Mouse (Mus musculus): ENCODE measurements at regions not wholly inside any gene's neighbourhood (a gene's known extent, or its start where the extent isn't known, plus 50 kb on each side); places are given as distances from the start of the nearest gene placed in this dataset.

DNA sequence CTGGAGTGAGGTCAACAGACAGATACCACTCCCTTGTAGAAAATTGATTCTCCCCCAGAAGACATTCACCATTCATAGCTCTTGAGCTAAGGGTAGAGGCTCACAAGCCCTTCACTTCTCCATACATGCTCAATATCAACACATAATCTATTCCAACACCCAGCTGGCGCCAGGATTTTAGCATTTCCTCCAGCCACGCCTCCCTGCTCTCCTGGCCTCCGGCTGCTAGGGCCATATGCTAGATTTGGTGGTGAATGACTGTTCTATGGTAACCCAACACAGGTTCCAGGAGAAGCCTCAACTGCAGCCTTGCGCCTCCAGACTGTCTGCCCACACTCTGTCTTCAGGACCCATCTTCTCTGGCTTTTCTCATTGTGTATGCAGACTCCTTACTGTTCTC, 197.9 kb downstream of the Gm11011 start:
- H3K4me3 ChIP-seq, result no peak overlapping the region
- 58% methylated on average over 4 of the region's 4 CpGs for WGBS (ENCODE audit: insufficient replicate concordance)
- no peaks in the 10 kb centered on the region for H3K4me1 ChIP-seq

DNA sequence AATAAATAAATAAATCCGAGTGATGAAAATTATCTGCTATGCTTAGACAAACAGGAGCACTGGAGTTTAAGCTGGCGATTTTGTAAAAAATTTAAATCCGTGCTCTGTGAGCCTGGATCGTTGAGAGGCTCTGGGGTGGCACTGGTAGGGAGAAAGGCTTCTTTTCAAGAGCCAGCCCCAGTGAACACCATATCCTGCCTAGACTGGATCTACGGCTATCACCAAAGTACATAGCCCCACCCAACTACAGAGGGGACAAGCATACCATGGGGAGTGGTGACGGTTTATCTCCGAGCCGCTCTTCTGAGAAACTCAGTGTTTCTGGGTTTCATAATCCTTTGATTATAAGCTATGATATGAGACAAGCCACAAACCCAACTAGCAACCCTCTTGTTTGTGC, 199.0 kb downstream of the Gm11011 start:
- Histone ChIP-seq H3K9ac (no peak overlapping the region), H3K4me2 (no peak overlapping the region), H3K9me3 (replicated peaks) (0 out of 2 replicates have a peak, but pooled peaks cover 7% of the 10 kb centered on the region), H3K36me3 (no peaks in the 10 kb centered on the region), H3K27me3 (replicated peaks) (no peaks in the 10 kb centered on the region), H3K27ac (no peak overlapping the region), H3K4me1 (no peaks in the 10 kb centered on the region), H3K4me3 (no peak overlapping the region)
- WGBS (ENCODE audit: insufficient replicate concordance), result 75% methylated on average over 8 of the region's 8 CpGs
- no peak for ATAC-seq

More for the DNA sequence above, 197.9 kb downstream of the Gm11011 start:
- no peak overlapping the region for H3K4me2 ChIP-seq
- no peaks in the 10 kb centered on the region for H3K36me3 ChIP-seq
- H3K9ac ChIP-seq, result no peak overlapping the region
- H3K9me3 ChIP-seq (replicated peaks), result 0 out of 2 replicates have a peak, but pooled peaks cover 7% of the 10 kb centered on the region
- no peak overlapping the region for H3K27ac ChIP-seq
- ATAC-seq, result no peak
- H3K27me3 ChIP-seq (replicated peaks), result no peaks in the 10 kb centered on the region

DNA sequence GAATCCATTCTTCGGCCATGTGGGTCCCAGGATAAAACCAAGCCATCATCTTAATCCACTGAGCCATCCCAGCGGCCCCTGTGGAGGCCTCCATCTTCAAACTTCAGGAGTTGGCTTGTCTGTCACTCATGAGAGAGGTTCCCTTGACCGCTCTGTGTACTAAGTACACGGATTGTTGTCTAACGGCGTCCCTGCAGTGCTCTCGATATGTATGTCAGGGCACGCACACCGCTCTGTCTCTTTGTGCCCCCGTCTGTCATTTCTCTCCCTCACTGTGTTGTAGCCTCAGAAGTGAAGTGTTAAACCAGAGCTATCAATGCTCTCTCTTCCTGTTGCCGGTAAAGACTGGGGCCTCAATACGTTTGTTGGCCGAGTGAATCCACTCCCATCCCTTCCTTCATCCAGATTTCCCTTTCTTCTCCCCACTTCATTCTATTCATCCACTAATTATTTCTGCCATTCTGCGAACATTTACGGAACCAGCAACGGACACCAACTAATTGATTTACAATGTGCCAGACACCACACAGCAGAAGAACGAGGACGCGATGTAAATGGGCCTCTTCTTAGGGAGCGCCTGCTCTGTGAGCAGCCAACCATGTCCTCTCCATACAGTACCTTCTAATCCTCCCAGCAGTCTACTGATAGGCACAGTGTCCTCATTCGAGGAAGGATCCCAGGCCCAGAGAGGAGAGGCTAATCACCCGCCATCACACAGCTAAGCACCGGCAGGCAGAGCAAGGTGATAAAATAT, 199.6 kb downstream of the Gm11011 start:
- Histone ChIP-seq H3K27me3 (replicated peaks) (no peaks in the 10 kb centered on the region), H3K9ac (no peak overlapping the region), H3K36me3 (no peaks in the 10 kb centered on the region), H3K9me3 (replicated peaks) (0 out of 2 replicates have a peak, but pooled peaks cover 7% of the 10 kb centered on the region), H3K4me1 (no peaks in the 10 kb centered on the region), H3K4me3 (no peak overlapping the region), H3K4me2 (no peak overlapping the region), H3K27ac (no peak overlapping the region)
- 73% methylated on average over 23 of the region's 23 CpGs for WGBS (ENCODE audit: insufficient replicate concordance)
- ATAC-seq, result no peak

DNA sequence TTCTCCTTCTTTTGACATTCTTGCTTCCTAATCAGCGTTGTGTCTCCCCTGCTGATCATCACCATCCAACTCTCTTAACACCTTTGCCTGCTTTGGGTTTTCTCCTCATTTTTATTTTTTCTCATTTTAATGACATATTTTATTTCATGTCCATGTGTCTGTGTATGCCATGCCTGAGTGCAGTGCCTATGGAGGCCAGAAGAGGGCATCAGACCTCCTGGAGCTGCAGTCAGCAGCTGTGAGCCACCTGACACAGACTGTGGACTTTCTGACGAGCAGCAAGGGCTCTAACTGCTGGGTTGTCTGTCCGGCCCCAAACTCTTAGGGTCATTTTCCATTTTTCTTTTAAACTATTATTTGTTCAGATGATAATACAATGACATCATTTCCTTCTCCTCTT, 203.8 kb downstream of the Gm11011 start:
- 65% methylated on average over 3 of the region's 3 CpGs for WGBS (ENCODE audit: insufficient replicate concordance)
- H3K27ac ChIP-seq, result no peak overlapping the region
- no peaks in the 10 kb centered on the region for H3K4me1 ChIP-seq
- no peak for ATAC-seq
- no peaks in the 10 kb centered on the region for H3K36me3 ChIP-seq
- H3K9me3 ChIP-seq (replicated peaks), result 0 out of 2 replicates have a peak, but pooled peaks cover 12% of the 10 kb centered on the region
- no peak overlapping the region for H3K4me3 ChIP-seq
- no peaks in the 10 kb centered on the region for H3K27me3 ChIP-seq (replicated peaks)
- no peak overlapping the region for H3K4me2 ChIP-seq
- no peak overlapping the region for H3K9ac ChIP-seq

DNA sequence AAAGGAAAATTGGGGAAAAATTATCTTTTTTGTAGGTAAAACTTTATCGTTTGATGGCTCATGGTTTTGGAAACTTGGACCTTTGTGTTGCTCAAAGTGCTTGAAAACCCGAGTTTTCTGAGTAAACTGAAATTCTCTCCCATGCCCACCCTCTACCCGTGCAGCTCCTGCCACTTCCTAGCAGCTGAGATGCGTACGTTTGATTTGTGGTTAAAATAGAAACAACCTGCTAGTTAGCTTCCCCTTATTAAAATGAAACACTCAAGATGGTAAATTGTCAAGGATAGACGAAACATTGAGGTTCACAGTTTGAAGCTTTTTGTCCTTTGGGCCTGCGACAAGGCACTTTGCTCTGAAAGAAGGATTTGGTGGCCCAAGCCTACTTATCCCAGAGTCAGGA, 214.5 kb downstream of the Gm11011 start:
- Histone ChIP-seq H3K4me1 (no peaks in the 10 kb centered on the region), H3K4me3 (no peak overlapping the region), H3K27ac (no peak overlapping the region), H3K9me3 (replicated peaks) (peaks cover 9% of the 10 kb centered on the region; the same call in 1 of the 2 replicates), H3K36me3 (no peaks in the 10 kb centered on the region), H3K27me3 (replicated peaks) (no peaks in the 10 kb centered on the region), H3K4me2 (no peak overlapping the region), H3K9ac (no peak overlapping the region)
- no peak for ATAC-seq
- WGBS (ENCODE audit: insufficient replicate concordance), result 62% methylated on average over 7 of the region's 7 CpGs

DNA sequence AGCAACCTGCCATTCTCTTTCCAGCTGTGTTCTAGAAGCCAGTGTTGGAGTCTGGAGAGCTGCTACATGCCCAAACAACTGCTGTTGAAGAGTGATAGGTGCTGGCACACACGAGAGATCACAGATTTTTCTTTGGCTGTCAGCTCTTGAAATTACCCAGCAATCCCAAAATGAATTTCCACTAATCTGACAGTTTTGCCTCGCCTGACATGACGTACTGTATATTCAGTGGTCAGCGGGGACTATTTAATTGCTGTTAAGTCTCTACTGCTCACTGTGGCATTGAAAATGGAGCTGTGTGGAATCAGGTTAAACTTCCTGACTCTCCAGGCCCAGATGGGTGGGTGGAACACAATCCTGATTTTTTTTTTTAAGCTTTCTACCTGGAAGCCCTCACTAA, 222.5 kb downstream of the Gm11011 start:
- H3K4me3 ChIP-seq, result no peak overlapping the region
- no peaks in the 10 kb centered on the region for H3K36me3 ChIP-seq
- H3K9ac ChIP-seq, result no peak overlapping the region
- ATAC-seq, result no peak
- H3K4me2 ChIP-seq, result no peak overlapping the region
- H3K9me3 ChIP-seq (replicated peaks), result peaks cover 7% of the 10 kb centered on the region; the same call in 1 of the 2 replicates
- no peak overlapping the region for H3K27ac ChIP-seq
- 61% methylated on average over 4 of the region's 4 CpGs for WGBS (ENCODE audit: insufficient replicate concordance)
- no peaks in the 10 kb centered on the region for H3K4me1 ChIP-seq
- no peaks in the 10 kb centered on the region for H3K27me3 ChIP-seq (replicated peaks)

DNA sequence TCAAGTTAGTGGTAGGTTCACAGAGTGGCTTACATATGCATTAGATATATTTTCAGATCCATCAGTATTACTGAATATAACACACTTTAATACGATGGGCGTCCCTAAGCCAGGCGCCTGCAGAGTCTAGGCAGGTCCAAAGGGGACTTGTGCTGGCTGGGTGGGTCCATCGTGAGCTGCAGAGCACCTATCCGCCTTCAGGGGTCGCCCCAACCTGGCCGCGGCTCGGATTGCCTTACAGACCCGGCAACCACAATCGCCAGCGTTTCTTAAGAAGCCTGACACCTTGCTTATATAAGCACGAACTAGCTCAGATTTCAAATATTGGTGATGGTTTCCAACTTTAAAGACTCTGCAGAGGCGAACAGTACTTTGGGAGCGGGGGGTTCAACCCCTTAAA, 227.3 kb downstream of the Gm11011 start:
- H3K27ac ChIP-seq, result no peak overlapping the region
- ATAC-seq, result no peak
- H3K9me3 ChIP-seq (replicated peaks), result peaks cover 7% of the 10 kb centered on the region; the same call in 1 of the 2 replicates
- WGBS (ENCODE audit: insufficient replicate concordance), result 13% methylated on average over 15 of the region's 15 CpGs
- H3K4me3 ChIP-seq, result no peak overlapping the region
- peak overlapping the region; percentile 24 for H3K4me2 ChIP-seq
- H3K36me3 ChIP-seq, result no peaks in the 10 kb centered on the region
- H3K4me1 ChIP-seq, result no peaks in the 10 kb centered on the region
- H3K27me3 ChIP-seq (replicated peaks), result no peaks in the 10 kb centered on the region
- no peak overlapping the region for H3K9ac ChIP-seq

DNA sequence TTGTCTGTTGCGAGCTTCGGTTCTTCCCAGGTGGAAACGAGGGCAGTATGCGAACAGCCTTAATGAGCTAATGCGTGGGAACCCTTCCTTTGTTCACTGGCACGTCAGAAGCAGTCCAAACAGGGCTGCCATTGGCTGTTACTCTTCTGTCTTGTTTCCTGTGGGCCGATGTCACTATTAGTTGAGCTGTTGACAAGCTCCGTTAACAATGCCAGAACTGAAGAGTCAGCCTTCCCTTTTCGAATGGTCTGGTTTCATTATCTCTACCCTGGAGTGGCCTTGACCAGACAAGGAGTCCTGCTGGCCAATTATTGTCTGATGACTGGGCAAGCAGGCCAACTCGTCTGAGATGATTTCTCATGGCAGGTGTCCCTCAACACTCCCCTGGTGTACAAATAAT, 230.1 kb downstream of the Gm11011 start:
- no peaks in the 10 kb centered on the region for H3K36me3 ChIP-seq
- 58% methylated on average over 10 of the region's 10 CpGs for WGBS (ENCODE audit: insufficient replicate concordance)
- H3K4me3 ChIP-seq, result no peak overlapping the region
- no peak overlapping the region for H3K4me2 ChIP-seq
- H3K4me1 ChIP-seq, result no peaks in the 10 kb centered on the region
- H3K27me3 ChIP-seq (replicated peaks), result no peaks in the 10 kb centered on the region
- no peak overlapping the region for H3K9ac ChIP-seq
- H3K9me3 ChIP-seq (replicated peaks), result no peaks in the 10 kb centered on the region
- ATAC-seq, result no peak
- no peak overlapping the region for H3K27ac ChIP-seq

DNA sequence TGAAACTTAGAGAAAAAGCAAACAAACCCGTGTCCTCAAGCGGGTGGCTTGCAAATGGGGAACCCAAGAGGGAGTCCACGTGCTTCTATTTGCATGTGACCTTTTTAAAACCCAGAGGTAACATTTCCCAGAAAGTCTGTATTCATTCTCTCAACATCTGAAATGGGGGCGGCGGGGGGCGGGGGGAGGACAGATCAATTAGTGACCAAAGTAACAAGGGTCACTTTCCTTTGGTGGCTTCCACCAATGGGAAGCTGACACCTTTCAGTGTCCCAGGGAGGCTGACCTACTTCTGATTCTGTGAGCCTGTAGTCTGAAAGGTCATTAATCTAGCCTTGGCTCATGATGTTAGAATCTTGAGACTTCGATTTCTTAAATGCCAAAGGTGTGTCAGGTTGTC, 236.0 kb downstream of the Gm11011 start:
- Histone ChIP-seq H3K27ac (no peak overlapping the region), H3K9me3 (replicated peaks) (peaks cover 10% of the 10 kb centered on the region), H3K4me3 (no peak overlapping the region), H3K9ac (no peak overlapping the region), H3K4me1 (no peaks in the 10 kb centered on the region), H3K27me3 (replicated peaks) (no peaks in the 10 kb centered on the region), H3K4me2 (no peak overlapping the region), H3K36me3 (no peaks in the 10 kb centered on the region)
- no peak for ATAC-seq
- WGBS (ENCODE audit: insufficient replicate concordance), result 69% methylated on average over 7 of the region's 7 CpGs

DNA sequence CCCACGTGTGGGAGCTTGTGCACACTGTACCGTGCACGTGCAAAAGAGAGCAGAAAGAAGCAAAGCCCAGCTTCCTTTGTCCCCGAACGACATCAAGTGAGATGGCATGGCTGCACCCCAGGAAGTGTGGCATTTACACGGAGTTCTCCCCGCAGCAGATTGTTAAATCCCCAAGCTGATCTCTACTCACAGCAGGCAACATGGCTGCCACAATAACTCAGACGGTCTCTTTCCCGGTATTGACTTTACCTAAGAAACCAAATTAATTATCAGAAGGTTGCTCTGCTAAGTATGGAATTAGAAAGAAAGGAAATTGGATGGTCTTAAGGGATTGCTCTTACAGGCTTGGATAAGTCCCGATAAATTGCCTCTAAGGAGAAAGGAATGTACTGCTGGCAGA, 241.4 kb downstream of the Gm11011 start:
- Histone ChIP-seq H3K9me3 (replicated peaks) (peaks cover 26% of the 10 kb centered on the region), H3K9ac (no peak overlapping the region), H3K27me3 (replicated peaks) (no peaks in the 10 kb centered on the region), H3K27ac (no peak overlapping the region), H3K4me3 (no peak overlapping the region), H3K4me2 (no peak overlapping the region), H3K4me1 (no peaks in the 10 kb centered on the region), H3K36me3 (no peaks in the 10 kb centered on the region)
- 51% methylated on average over 10 of the region's 10 CpGs for WGBS (ENCODE audit: insufficient replicate concordance)
- ATAC-seq, result no peak

DNA sequence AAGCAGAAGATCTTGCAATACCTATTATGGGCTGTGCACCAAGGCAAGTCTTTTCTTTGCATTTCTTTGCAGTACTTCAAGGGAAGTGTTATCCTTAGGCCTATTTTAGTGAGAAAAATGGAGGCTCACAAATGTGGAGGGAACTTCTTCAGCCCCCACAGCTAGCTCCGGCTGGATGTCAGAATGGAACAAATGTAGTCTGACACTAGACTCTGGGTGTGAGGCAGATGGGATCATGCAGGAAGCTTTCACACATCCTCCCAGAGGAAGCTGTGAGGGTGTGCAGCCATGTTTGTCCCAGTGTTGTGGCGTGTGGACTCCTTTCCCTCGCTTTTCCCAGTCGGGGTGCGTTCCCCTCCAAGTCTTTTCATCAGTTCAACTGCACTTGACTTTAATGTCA, 268.0 kb downstream of the Gm11011 start:
- Histone ChIP-seq H3K9ac (no peak overlapping the region), H3K9me3 (replicated peaks) (no peaks in the 10 kb centered on the region), H3K36me3 (no peaks in the 10 kb centered on the region), H3K4me2 (no peak overlapping the region), H3K27ac (no peak overlapping the region), H3K27me3 (replicated peaks) (no peaks in the 10 kb centered on the region), H3K4me3 (no peak overlapping the region), H3K4me1 (no peaks in the 10 kb centered on the region)
- no peak for ATAC-seq
- WGBS (ENCODE audit: insufficient replicate concordance), result 72% methylated on average over 5 of the region's 5 CpGs

DNA sequence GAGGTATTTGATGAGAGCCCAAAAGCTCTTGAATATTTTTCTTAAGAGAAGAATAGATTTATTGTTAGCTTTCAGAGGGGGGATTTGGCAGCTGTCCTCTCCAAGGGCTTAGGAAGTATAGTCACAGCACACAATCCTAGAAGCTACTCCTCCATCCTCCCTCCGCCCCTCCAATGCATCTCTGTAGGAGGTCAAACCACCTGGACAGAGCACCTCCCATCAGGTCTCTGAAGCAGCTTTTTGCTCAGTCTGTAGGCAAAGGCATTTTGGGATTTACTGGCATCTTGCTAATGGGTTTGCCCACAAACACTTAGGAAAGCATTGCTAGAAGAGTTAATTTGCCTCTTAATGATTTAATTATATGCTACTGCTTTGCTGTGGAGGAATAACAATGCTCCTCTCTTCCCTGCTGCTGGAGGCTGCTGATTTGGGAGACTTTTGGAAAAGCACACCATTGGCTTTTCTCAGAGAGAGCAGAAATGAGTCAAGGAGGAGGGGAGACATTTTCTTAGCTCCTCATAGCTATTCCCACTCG, 273.1 kb downstream of the Gm11011 start:
- Histone ChIP-seq H3K9me3 (replicated peaks) (peaks cover 6% of the 10 kb centered on the region; the same call in 1 of the 2 replicates), H3K27ac (no peak overlapping the region), H3K4me1 (no peaks in the 10 kb centered on the region), H3K27me3 (replicated peaks) (no peaks in the 10 kb centered on the region), H3K36me3 (no peaks in the 10 kb centered on the region), H3K4me3 (no peak overlapping the region), H3K9ac (no peak overlapping the region), H3K4me2 (no peak overlapping the region)
- 51% methylated on average over 2 of the region's 2 CpGs for WGBS (ENCODE audit: insufficient replicate concordance)
- ATAC-seq, result no peak

Measured in liver, embryonic 12.5 days (tissue).